Mouse (Mus musculus) lung, postnatal 14 days (tissue): Measurements from ENCODE around the gene Vmn1r193.
"Not testable (repeated sequence)": the region's sequence is repeated elsewhere in the genome, so short reads cannot be mapped to it uniquely, and the experiment has no call there.

Experiments
- DNase-seq: peaks from one replicate; pipeline ENCODE4 v3.0.0; 2021

Gene Vmn1r193

GRCm38 (mm10) chr13:22223060-22223459, at the start of gene Vmn1r193:
TSS of gene Vmn1r193 (minus strand) at chr13:22223160.
- not testable (repeated sequence) for DNase-seq

DNA sequence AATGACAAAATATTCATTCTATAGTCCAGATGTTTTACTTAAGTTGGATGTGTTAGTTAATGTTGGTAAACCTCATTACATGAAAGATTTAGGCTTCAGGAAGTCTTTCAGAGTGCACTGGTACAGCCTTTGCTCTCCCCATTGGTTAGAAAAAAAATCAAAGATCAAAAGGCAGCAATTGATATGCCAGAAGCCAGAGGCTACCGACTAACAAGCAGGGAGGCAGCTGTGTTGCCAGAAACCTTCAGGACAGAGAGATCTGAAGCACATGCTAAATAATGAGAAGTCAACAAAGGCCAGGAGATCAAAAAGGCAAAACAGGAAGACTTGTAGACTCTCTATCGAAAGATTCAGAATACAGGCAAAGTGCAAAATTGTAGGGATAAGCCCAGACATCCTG, 48.8 kb upstream of the Vmn1r193 start:
- DNase-seq = no peak

- DNase-seq = not testable (repeated sequence)
Measured at GRCm38 (mm10) chr13:22270222-22270621, 47.3 kb upstream of the Vmn1r193 start, which contains the start of gene Vmn1r195. TSS of gene Vmn1r195 (plus strand) at chr13:22270522.

DNA sequence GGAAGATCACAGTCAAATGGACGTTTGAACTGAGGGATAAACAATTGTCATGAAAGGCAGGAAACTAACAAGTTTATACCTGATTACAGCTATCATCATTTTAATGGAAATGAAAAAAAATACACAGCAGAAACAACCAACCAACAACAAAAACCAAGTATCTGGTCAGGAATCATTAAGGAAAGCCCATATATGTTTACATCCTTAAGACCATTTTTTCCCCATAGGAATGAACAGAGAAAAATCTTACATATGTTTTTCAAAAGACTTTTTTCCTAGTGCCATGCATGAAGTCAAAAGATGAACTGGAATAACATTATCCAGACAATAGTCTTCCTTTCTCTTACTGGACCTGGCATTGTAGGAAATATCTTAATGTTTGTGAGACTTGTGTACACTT, 21.0 kb upstream of the Vmn1r193 start, which contains the start of gene Vmn1r194:
Gene Vmn1r194, plus strand, starts transcription at position 301 of the 400 bp plus-strand sequence.
- no peak for DNase-seq

GRCm38 (mm10) chr13:22192756-22193155, 30.2 kb downstream of the Vmn1r193 start:
- DNase-seq = not testable (repeated sequence)

GRCm38 (mm10) chr13:22191041-22191440, 31.9 kb downstream of the Vmn1r193 start, which contains the start of gene Vmn1r192:
TSS of gene Vmn1r192 (minus strand) at chr13:22191141.
- no peak for DNase-seq

DNA sequence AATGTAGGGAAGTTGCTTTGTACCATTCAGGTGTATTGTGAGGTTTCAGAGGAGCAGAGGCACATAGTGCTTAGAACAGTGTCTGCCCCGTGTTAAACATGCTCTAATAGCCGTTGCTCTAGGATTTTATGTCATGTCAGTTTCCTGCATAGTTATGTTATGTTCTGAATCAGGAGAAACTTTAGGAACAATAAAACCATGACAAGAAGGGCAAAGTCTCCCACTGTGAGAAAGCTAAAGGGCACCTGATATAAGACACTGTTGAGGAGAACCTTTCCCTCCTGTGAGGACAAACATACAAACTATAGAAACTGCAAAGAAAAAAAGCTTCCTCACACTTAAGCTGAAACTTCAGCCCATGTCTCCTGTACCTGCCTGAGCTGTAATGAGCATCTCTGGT, 32.6 kb downstream of the Vmn1r193 start:
- no peak for DNase-seq

- DNase-seq = no peak
Measured at GRCm38 (mm10) chr13:22189313-22189712, 33.6 kb downstream of the Vmn1r193 start.

DNA sequence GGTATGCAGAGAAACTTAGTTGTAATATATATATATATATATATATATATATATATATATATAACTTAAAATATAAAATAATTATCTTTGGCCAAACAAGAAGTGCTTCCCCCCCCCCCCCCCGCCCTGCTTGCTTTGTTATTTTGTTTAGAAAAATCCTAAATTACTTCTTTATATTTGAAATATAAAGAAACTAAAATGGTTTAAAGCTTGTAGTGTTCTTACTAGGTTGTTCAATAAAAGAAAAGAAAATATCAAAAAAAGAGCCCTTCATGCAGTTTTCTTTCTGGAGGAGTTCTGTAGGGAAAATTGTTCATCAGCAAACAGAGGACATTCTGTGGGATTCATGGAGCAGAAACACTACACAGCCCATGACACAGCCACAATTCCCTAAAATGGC, 39.1 kb downstream of the Vmn1r193 start, which contains the start of gene Vmn1r191:
Gene Vmn1r191, minus strand, starts transcription at position 101 of the 400 bp plus-strand sequence.
- DNase-seq = no peak

DNA sequence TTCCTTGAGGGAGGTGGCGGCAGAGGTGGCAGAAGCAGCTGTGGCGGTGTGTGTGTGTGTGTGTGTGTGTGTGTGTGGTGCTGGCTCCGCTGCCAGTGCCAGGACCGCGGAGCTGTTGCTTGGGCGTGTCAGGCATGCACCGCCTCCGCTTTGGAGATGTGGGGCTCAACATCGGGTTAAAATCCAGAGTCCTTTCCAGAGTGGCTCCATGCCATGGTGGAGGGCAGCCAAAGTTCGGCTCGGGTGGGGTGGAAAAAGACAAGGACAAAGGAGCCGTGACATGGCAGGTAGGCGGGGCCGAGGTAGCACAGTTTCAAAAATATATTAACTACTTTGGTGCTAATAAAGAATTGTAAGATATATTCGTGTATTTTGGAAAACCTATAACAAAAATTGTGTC, 54.5 kb downstream of the Vmn1r193 start:
- no peak for DNase-seq
